Mouse (Mus musculus): Measurements from ENCODE around the gene Ifnab.

- TF ChIP-seq CTCF (IDR thresholded peaks at IDR 0.05) (no peak), POLR2A (IDR thresholded peaks at IDR 0.05; ENCODE audit: insufficient read depth, low read depth, low read length) (no peak)
Observed at GRCm38 (mm10) chr4:88723497-88724090, 32.4 kb upstream of the Ifnab start.
